ENCODE assay signal across 23 mouse cellular contexts in genomic region chr9:97471014-97471591, GRCm38 (mm10).
A peak's percentile ranks its signal among the peaks of the same experiment; 100 is the strongest.
DNase-seq lines count a peak whose midpoint lies in the region; ATAC-seq lines count a peak whose summit lies in the region.
"Had no signal": no experiment of that assay in that cellular context is flagged by ENCODE, and none has a peak within 500 bp of the region (broad histone marks: within the 10 kb centered on the region; RNA-seq: fewer than 3 reads in every experiment).

No protein-coding gene starts in this region.

- no peak overlapping the region for H3K9ac ChIP-seq in forebrain, embryonic 16.5 days (replicated peaks; ENCODE audit: low read depth, low read length)
- no peak overlapping the region for H3K9ac ChIP-seq in forebrain, embryonic 11.5 days (ENCODE audit: low read length)
- H3K9ac ChIP-seq in midbrain, embryonic 15.5 days = no peak overlapping the region
- H3K9ac ChIP-seq: limb, embryonic 13.5 days; liver, embryonic 12.5 days; midbrain, embryonic 12.5 days had no signal

- H3K4me1 ChIP-seq in forebrain, embryonic 16.5 days (replicated peaks; ENCODE audit: control insufficient read depth, insufficient read depth, low read length) = 0 out of 2 replicates have a peak, but pooled peaks cover 3% of the 10 kb centered on the region
- H3K4me1 ChIP-seq in forebrain, embryonic 11.5 days (replicated peaks; ENCODE audit: control insufficient read depth, insufficient read depth, low read length) = no peaks in the 10 kb centered on the region
- no peaks in the 10 kb centered on the region for H3K4me1 ChIP-seq in midbrain, embryonic 15.5 days
- H3K4me1 ChIP-seq: embryonic facial prominence, embryonic 10.5 days; heart, embryonic 10.5 days; limb, embryonic 13.5 days; liver, embryonic 12.5 days; midbrain, embryonic 12.5 days had no signal

- H3K36me3 ChIP-seq in forebrain, embryonic 16.5 days (ENCODE audit: control insufficient read depth, insufficient read depth) = no peaks in the 10 kb centered on the region
- no peaks in the 10 kb centered on the region for H3K36me3 ChIP-seq in forebrain, embryonic 11.5 days (ENCODE audit: control insufficient read depth, insufficient read depth, low read length)
- H3K36me3 ChIP-seq in midbrain, embryonic 15.5 days (replicated peaks) = no peaks in the 10 kb centered on the region
- H3K36me3 ChIP-seq: embryonic facial prominence, embryonic 10.5 days; heart, embryonic 10.5 days; limb, embryonic 13.5 days; liver, embryonic 12.5 days; midbrain, embryonic 12.5 days had no signal

- H3K4me3 ChIP-seq in forebrain, embryonic 16.5 days (replicated peaks; ENCODE audit: low read length) = no peak overlapping the region
- H3K4me3 ChIP-seq in forebrain, embryonic 11.5 days (ENCODE audit: low read depth, low read length) = no peak overlapping the region
- H3K4me3 ChIP-seq in midbrain, embryonic 15.5 days = no peak overlapping the region
- H3K4me3 ChIP-seq: embryonic facial prominence, embryonic 10.5 days; heart, embryonic 10.5 days; limb, embryonic 13.5 days; liver, embryonic 12.5 days; midbrain, embryonic 12.5 days had no signal

- ATAC-seq in forebrain, embryonic 16.5 days = peak; percentile 40; the same call in 1 of the 2 replicates
- ATAC-seq in forebrain, embryonic 11.5 days (replicated peaks; ENCODE audit: low FRiP score) = no peak
- peak; percentile 63; the same call in 1 of the 2 replicates for ATAC-seq in midbrain, embryonic 15.5 days (replicated peaks)
- ATAC-seq: intestine, embryonic 16.5 days; liver, embryonic 12.5 days had no signal

- no peaks in the 10 kb centered on the region for H3K9me3 ChIP-seq in forebrain, embryonic 16.5 days (ENCODE audit: control insufficient read depth, low read length)
- H3K9me3 ChIP-seq in forebrain, embryonic 11.5 days (ENCODE audit: control insufficient read depth, low read length) = no peaks in the 10 kb centered on the region
- no peaks in the 10 kb centered on the region for H3K9me3 ChIP-seq in midbrain, embryonic 15.5 days
- H3K9me3 ChIP-seq: embryonic facial prominence, embryonic 10.5 days; heart, embryonic 10.5 days; limb, embryonic 13.5 days; liver, embryonic 12.5 days; midbrain, embryonic 12.5 days had no signal

- H3K27me3 ChIP-seq in forebrain, embryonic 16.5 days (replicated peaks; ENCODE audit: control insufficient read depth, insufficient read depth, low read length) = no peaks in the 10 kb centered on the region
- H3K27me3 ChIP-seq in forebrain, embryonic 11.5 days (ENCODE audit: control insufficient read depth, insufficient read depth, low read length) = no peaks in the 10 kb centered on the region
- H3K27me3 ChIP-seq in midbrain, embryonic 15.5 days (replicated peaks) = no peaks in the 10 kb centered on the region
- H3K27me3 ChIP-seq: limb, embryonic 13.5 days; liver, embryonic 12.5 days; midbrain, embryonic 12.5 days had no signal

- intact Hi-C loops in left cerebral cortex, postnatal 4 days (cut with DNase I) = no loop called here
- intact Hi-C loops in left cerebral cortex, postnatal 36 days (cut with DNase I) = no loop called here
- intact Hi-C loops in gastrocnemius, postnatal 14 days (cut with DNase I; ENCODE audit: low total_unique reads) = no loop called here
- intact Hi-C loops in heart, postnatal 36 days (cut with DNase I) = no loop called here

- no peak for DNase-seq in forebrain, embryonic 11.5 days (ENCODE audit: low spot score)
- peak; percentile 34 for DNase-seq in left cerebral cortex, postnatal 4 days
- DNase-seq in left cerebral cortex, postnatal 36 days (ENCODE audit: low spot score in 2 of 2) = no peak
- DNase-seq in gastrocnemius, postnatal 14 days = no peak
- no peak for DNase-seq in heart, postnatal 36 days
- DNase-seq: adrenal gland, postnatal 14 days; cerebellum, adult 11 months; cerebellum, adult 9-11 months; kidney, postnatal 25 days; layer of hippocampus, postnatal 36 days; lung, adult 18-20 months; lung, postnatal 10 days; retina, postnatal 1 day; right cerebral cortex, postnatal 25 days; thymus, postnatal 14 days had no signal

- no peak overlapping the region for H3K27ac ChIP-seq in forebrain, embryonic 16.5 days (ENCODE audit: low read length)
- H3K27ac ChIP-seq in forebrain, embryonic 11.5 days (ENCODE audit: low read depth, low read length) = no peak overlapping the region
- H3K27ac ChIP-seq in midbrain, embryonic 15.5 days = no peak overlapping the region
- H3K27ac ChIP-seq: embryonic facial prominence, embryonic 10.5 days; heart, embryonic 10.5 days; limb, embryonic 13.5 days; liver, embryonic 12.5 days; midbrain, embryonic 12.5 days had no signal

- no peak overlapping the region for H3K4me2 ChIP-seq in forebrain, embryonic 16.5 days (ENCODE audit: low read length)
- no peak overlapping the region for H3K4me2 ChIP-seq in forebrain, embryonic 11.5 days (ENCODE audit: low read depth, low read length, severe bottlenecking)
- H3K4me2 ChIP-seq in midbrain, embryonic 15.5 days = no peak overlapping the region
- H3K4me2 ChIP-seq: limb, embryonic 13.5 days; liver, embryonic 12.5 days; midbrain, embryonic 12.5 days had no signal

- 61% methylated on average over 7 of the region's 7 CpGs for WGBS in forebrain, embryonic 16.5 days
- 85% methylated on average over 7 of the region's 7 CpGs for WGBS in forebrain, embryonic 11.5 days
- 54% methylated on average over 7 of the region's 7 CpGs for whole genome bisulfite sequencing in midbrain, embryonic 15.5 days
